Mouse (Mus musculus) intestine, postnatal 0 days (tissue): ENCODE data around the gene Clic6. TPM values are rescaled to one million over a fixed set of nuclear protein-coding genes. Genes with fewer than 3 reads are reported as not detected.
"Not testable (repeated sequence)": the region's sequence is repeated elsewhere in the genome, so short reads cannot be mapped to it uniquely, and the experiment has no call there.

Source experiments
- ATAC-seq: fragments of 200-750 bp; cut with Nextera tagmentation; 2 replicates; pipeline ENCODE4 v1.8.0; 2017; ENCODE audit warnings: mild to moderate bottlenecking, moderate TSS enrichment, moderate library complexity
- H3K27ac ChIP-seq: fragments of 300-500 bp; sonication (generic); 2 replicates; pipeline ENCODE4 v1.5.1; 2014; ENCODE audit warnings: mild to moderate bottlenecking, low read depth, low read length, moderate library complexity
- H3K27me3 ChIP-seq: fragments of 300-500 bp; sonication (generic); replicated peaks from 2 replicates; pipeline ENCODE4 v1.6.1; 2014; ENCODE audit warnings: low read length, mixed read lengths; ENCODE audit not compliant: control insufficient read depth, insufficient read depth
- H3K36me3 ChIP-seq: fragments of 300-500 bp; sonication (generic); 2 replicates; pipeline ENCODE4 v1.6.1; 2014; ENCODE audit warnings: mild to moderate bottlenecking, moderate library complexity; ENCODE audit not compliant: control insufficient read depth, insufficient read depth
- H3K4me1 ChIP-seq: fragments of 300-500 bp; sonication (generic); replicated peaks from 2 replicates; pipeline ENCODE4 v1.6.1; 2014; ENCODE audit warnings: antibody characterized with exemption, low read length, mixed read lengths; ENCODE audit not compliant: control insufficient read depth, insufficient read depth
- H3K4me2 ChIP-seq: fragments of 300-500 bp; sonication (generic); replicated peaks from 2 replicates; pipeline ENCODE4 v1.6.1; 2014; ENCODE audit warnings: low read depth, mild to moderate bottlenecking, moderate library complexity
- H3K4me3 ChIP-seq: fragments of 300-500 bp; sonication (generic); 2 replicates; pipeline ENCODE4 v1.5.1; 2014; ENCODE audit warnings: low read depth, low read length
- H3K9ac ChIP-seq: fragments of 300-500 bp; sonication (generic); 2 replicates; pipeline ENCODE4 v1.6.1; 2014; ENCODE audit warnings: mild to moderate bottlenecking, low read depth, low read length
- H3K9me3 ChIP-seq: fragments of 300-500 bp; sonication (generic); 2 replicates; pipeline ENCODE4 v1.6.1; 2016; ENCODE audit warnings: mixed run types; ENCODE audit not compliant: control insufficient read depth
- CTCF ChIP-seq: sonication (generic); IDR thresholded peaks from 2 replicates; pipeline ENCODE4 v1.5.1; 2016; ENCODE audit warnings: low read depth, mild to moderate bottlenecking, control low read depth, antibody characterized with exemption, moderate library complexity
- WGBS: fragments of 180-500 bp; shearing (Covaris S2); extraction: QIAGEN DNeasy Blood & Tissue Kit; methylation state at CpG from one replicate; pipeline ENCODE4 v1.1.7; 2014; 5-methylcytosine and 5-hydroxymethylcytosine counted together
- polyA plus RNA-seq: library from polyadenylated mRNA; unstranded; fragments of >200 nt; fragmentation: Nextera tagmentation; extraction: Ambion mirVana; gene quantifications from 2 replicates; pipeline ENCODE4 v1.2.1, GENCODE M21; 2015

The Clic6 gene
- polyA plus RNA-seq, 1 experiment from 2014 or later: 70.7 TPM

DNA sequence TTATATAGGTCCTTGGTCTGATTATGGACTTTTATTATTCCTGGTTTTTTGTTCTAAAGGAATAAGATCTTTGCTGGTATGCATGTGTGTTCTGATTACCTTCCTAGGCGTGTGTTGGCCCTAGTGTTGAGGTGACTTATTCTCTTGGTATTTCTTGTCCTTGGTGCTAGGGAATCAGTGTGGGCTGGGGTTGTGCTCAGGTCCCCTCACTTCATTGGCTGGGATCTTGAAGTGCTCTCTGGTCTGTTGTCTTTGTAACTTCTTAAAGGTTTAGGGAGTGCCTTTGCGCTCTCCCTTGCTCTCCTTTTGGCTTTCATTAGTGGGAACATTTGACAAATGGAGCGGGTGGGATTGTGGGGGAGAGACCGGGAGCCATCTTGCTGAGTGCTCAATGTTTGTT, 22.0 kb downstream of the Clic6 start:
- Histone ChIP-seq H3K9me3 (no peaks in the 10 kb centered on the region), H3K4me2 (no peak overlapping the region), H3K4me3 (no peak overlapping the region), H3K27me3 (no peaks in the 10 kb centered on the region), H3K36me3 (peaks cover 4% of the 10 kb centered on the region; the same call in 1 of the 2 replicates), H3K4me1 (no peaks in the 10 kb centered on the region), H3K9ac (no peak overlapping the region), H3K27ac (no peak overlapping the region)
- no peak for TF ChIP-seq CTCF
- WGBS: 88% methylated on average over 4 of the region's 4 CpGs
- no peak for ATAC-seq

DNA sequence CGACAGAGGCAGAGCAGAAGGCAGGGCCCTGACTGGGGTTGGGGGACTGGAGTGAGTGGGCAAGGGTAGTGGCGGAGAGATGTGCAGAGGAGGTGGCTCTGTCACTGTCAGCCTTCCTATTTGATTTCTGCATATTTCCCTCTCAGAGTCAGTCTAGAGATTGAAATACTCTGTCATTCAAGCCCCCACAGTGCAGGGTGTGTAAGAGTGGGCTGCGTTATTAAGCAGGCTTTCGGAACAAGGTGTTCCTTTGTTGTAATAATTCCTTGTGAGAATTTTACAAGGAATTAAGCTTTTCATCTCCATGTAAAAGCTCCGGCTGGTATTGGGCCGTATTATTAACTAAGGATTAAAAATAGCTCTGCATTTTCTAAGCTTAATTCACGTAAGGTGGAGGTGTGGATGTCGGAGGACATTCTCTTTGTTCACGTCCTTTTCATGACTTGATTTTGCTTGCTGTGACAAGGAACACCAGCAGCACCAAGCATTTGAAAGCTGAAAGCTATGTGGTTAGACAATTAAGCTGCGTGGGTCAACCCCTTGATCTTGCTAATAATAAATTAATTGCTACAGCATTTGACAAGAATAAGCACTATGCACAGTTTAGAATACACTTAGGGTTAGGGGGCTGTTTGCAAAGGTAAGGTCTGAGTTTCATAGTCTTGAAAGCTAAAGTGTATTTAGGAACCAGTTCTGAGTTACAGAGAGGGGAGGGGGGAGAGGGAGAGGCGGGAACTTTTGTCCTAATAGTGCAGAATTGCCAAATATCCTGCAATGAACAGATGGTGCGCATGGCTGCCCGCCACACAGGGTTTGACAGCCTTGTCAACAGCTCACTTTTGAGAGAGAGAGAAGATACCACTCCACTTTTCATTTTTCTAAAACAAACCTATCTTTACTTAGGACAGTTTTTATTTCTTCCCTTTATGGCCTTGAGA, 25.6 kb downstream of the Clic6 start:
- Histone ChIP-seq H3K4me2 (no peak overlapping the region), H3K4me3 (no peak overlapping the region), H3K9me3 (no peaks in the 10 kb centered on the region), H3K27me3 (no peaks in the 10 kb centered on the region), H3K36me3 (no peaks in the 10 kb centered on the region; the same call in 1 of the 2 replicates), H3K4me1 (no peaks in the 10 kb centered on the region), H3K27ac (no peak overlapping the region), H3K9ac (no peak overlapping the region)
- no peak for TF ChIP-seq CTCF
- 74% methylated on average over 13 of the region's 13 CpGs for WGBS
- no peak for ATAC-seq

DNA sequence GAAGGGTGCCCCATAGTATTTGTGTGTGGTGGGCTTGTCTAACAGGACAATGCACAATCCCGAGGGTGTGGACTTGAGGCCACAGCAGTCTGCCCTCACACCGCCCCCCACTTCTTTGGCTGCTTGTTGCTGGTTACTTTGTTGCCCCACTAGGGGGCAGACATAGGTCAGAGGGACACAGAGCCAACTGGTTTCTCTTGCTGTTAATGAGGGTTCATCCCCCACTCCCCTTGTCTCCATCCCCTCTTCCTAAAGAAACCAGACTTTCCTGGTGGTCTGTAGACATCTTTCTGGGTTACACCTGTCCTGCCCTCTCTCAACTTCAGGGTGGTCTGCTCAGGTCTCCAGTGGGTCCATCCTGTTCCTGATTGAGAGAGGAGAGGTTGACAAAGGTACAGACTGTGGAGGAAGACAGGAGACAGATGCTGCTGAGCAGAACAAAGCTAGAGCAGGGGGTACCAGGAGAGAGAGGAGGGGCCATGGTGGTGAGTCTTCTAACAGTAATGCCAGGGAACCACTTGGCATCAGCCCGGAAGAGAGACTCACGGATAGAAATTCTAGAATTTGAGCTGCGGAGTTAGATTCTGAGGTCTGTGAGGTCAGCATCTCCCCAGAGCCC, 26.3 kb downstream of the Clic6 start:
- ATAC-seq: no peak

DNA sequence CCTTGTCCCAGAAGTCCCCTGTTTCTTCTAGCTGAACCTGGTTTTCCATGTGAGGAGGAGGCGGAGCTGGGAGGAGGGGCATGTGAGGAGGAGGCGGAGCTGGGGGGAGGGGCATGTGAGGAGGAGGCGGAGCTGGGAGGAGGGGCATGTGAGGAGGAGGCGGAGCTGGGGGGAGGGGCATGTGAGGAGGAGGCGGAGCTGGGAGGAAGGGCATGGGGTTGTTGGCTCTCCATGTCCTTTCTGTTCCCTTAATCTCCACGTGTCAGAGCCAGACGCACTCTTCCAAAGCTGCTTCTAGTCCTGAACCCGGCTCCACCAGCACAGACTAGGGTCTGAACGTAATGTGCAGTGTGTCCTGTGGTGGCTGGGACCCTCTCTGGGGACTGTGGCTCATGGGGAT, 29.4 kb downstream of the Clic6 start:
- H3K27me3 ChIP-seq, H3K27ac ChIP-seq, H3K4me1 ChIP-seq, H3K9me3 ChIP-seq, H3K4me2 ChIP-seq, H3K36me3 ChIP-seq, H3K4me3 ChIP-seq, H3K9ac ChIP-seq: not testable (repeated sequence)
- WGBS: 71% methylated on average over 9 of the region's 9 CpGs
- ATAC-seq: peak; percentile 7; the same call in 1 of the 2 replicates

More for the DNA sequence above, 26.3 kb downstream of the Clic6 start:
- Histone ChIP-seq H3K4me3 (no peak overlapping the region), H3K9ac (no peak overlapping the region), H3K27me3 (no peaks in the 10 kb centered on the region), H3K36me3 (no peaks in the 10 kb centered on the region; the same call in 1 of the 2 replicates), H3K27ac (no peak overlapping the region), H3K4me1 (no peaks in the 10 kb centered on the region), H3K4me2 (no peak overlapping the region), H3K9me3 (no peaks in the 10 kb centered on the region)
- WGBS: 66% methylated on average over 5 of the region's 5 CpGs
- peak; percentile 81 for TF ChIP-seq CTCF

DNA sequence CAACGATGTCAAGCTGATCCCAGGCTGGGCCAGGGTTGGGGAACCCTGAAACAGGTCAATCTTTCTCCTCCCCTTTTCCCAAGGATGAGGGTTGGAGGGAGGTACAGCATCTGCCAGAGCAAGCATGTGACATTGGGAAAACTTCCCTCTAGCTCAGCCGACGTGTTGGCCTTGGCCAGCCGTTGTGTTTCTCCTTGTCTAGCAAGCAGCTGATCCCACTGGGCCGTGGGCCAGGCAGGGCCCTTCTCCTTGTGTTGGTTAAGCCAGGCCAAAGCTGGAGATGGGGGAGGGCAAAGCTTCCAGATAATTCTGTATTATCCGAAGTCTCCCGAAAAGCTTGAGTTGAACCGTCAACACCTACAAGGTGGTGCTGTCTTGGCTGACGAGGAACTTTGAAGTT, 30.6 kb downstream of the Clic6 start:
- TF ChIP-seq CTCF: no peak
- no peak overlapping the region for H3K4me2 ChIP-seq
- no peak for ATAC-seq
- H3K27ac ChIP-seq: no peak overlapping the region
- no peaks in the 10 kb centered on the region for H3K9me3 ChIP-seq
- no peak overlapping the region for H3K4me3 ChIP-seq
- no peaks in the 10 kb centered on the region for H3K27me3 ChIP-seq
- no peaks in the 10 kb centered on the region; the same call in 1 of the 2 replicates for H3K36me3 ChIP-seq
- H3K4me1 ChIP-seq: no peaks in the 10 kb centered on the region
- H3K9ac ChIP-seq: no peak overlapping the region
- WGBS: 69% methylated on average over 9 of the region's 9 CpGs

DNA sequence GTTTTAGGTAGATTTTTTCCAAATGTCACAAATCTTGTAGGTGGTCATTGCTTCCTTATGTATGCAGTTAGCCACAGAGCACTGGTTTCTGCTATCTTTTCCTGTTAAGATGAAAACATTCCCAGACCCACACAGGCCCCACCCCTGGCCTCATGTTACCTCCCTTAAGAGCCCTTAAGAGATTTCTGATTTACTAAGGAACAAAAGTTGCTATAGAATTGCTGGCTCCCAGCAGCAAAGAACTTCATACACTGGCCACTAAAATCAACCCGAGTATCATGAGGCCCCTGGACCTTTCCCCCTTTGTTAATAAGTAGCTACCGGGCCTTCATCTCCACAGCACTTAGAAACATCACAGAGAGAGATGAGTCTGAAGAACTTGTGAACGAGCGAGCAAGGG, 33.2 kb downstream of the Clic6 start:
- no peaks in the 10 kb centered on the region for H3K27me3 ChIP-seq
- H3K4me3 ChIP-seq: 0 out of 2 replicates have a peak overlapping the region, but pooled peaks have one; percentile 7
- no peak for TF ChIP-seq CTCF
- H3K9ac ChIP-seq: no peak overlapping the region
- WGBS: 34% methylated on average over 4 of the region's 4 CpGs
- H3K36me3 ChIP-seq: no peaks in the 10 kb centered on the region; the same call in 1 of the 2 replicates
- peak overlapping the region; percentile 35 for H3K27ac ChIP-seq
- no peaks in the 10 kb centered on the region for H3K9me3 ChIP-seq
- no peaks in the 10 kb centered on the region for H3K4me1 ChIP-seq
- ATAC-seq: peak; percentile 70
- H3K4me2 ChIP-seq: peak overlapping the region; percentile 50
